Mouse (Mus musculus): ENCODE measurements around the gene Aar2. TPM values are rescaled to one million over a fixed set of nuclear protein-coding genes. Genes with fewer than 3 reads are reported as not detected.

Gene Aar2
- polyA plus RNA-seq, 1 experiment from 2014 or later: 42.8 TPM

- H3K4me2 ChIP-seq (replicated peaks): no peak overlapping the region
- H3K9ac ChIP-seq: no peak overlapping the region
- H3K27ac ChIP-seq: no peak overlapping the region
- no peaks in the 10 kb centered on the region for H3K9me3 ChIP-seq
- ATAC-seq (ENCODE audit: insufficient number of reproducible peaks, insufficient read depth, low FRiP score, low TSS enrichment): no peak
- 79% methylated on average over 3 of the region's 3 CpGs for WGBS
- H3K4me1 ChIP-seq: no peaks in the 10 kb centered on the region
- peaks cover 33% of the 10 kb centered on the region for H3K36me3 ChIP-seq
- H3K4me3 ChIP-seq: no peak overlapping the region
- no peaks in the 10 kb centered on the region for H3K27me3 ChIP-seq
These were observed 21.9 kb downstream of the Aar2 start for GRCm38 (mm10) chr2:156569261-156569660.

GRCm38 (mm10) chr2:156571521-156571920 is 24.1 kb downstream of the Aar2 start:
- ATAC-seq (ENCODE audit: insufficient number of reproducible peaks, insufficient read depth, low FRiP score, low TSS enrichment): no peak
- H3K9me3 ChIP-seq: no peaks in the 10 kb centered on the region
- no peak overlapping the region for H3K9ac ChIP-seq
- H3K4me3 ChIP-seq: no peak overlapping the region
- H3K4me1 ChIP-seq: no peaks in the 10 kb centered on the region
- H3K4me2 ChIP-seq (replicated peaks): no peak overlapping the region
- peaks cover 25% of the 10 kb centered on the region for H3K36me3 ChIP-seq
- H3K27ac ChIP-seq: no peak overlapping the region
- no peaks in the 10 kb centered on the region for H3K27me3 ChIP-seq
- 70% methylated on average over 6 of the region's 6 CpGs for WGBS

- Histone ChIP-seq H3K4me2 (replicated peaks) (no peak overlapping the region), H3K4me3 (no peak overlapping the region), H3K9ac (no peak overlapping the region), H3K27ac (no peak overlapping the region), H3K4me1 (no peaks in the 10 kb centered on the region), H3K36me3 (no peaks in the 10 kb centered on the region), H3K9me3 (no peaks in the 10 kb centered on the region), H3K27me3 (no peaks in the 10 kb centered on the region)
- 72% methylated on average over 7 of the region's 7 CpGs for WGBS
- no peak for ATAC-seq (ENCODE audit: insufficient number of reproducible peaks, insufficient read depth, low FRiP score, low TSS enrichment)
These were observed 29.6 kb downstream of the Aar2 start for GRCm38 (mm10) chr2:156576850-156577587.

- ATAC-seq (ENCODE audit: insufficient number of reproducible peaks, insufficient read depth, low FRiP score, low TSS enrichment): no peak
- 69% methylated on average over 5 of the region's 5 CpGs for WGBS
- H3K27me3 ChIP-seq: peaks cover 4% of the 10 kb centered on the region; the same call in 1 of the 2 replicates
These were observed 33.1 kb downstream of the Aar2 start for GRCm38 (mm10) chr2:156580507-156580906.

GRCm38 (mm10) chr2:156581244-156581643 is 33.9 kb downstream of the Aar2 start:
- Histone ChIP-seq H3K4me2 (replicated peaks) (no peak overlapping the region), H3K4me1 (no peaks in the 10 kb centered on the region), H3K27ac (no peak overlapping the region), H3K4me3 (no peak overlapping the region), H3K27me3 (peaks cover 4% of the 10 kb centered on the region; the same call in 1 of the 2 replicates), H3K9me3 (no peaks in the 10 kb centered on the region), H3K9ac (no peak overlapping the region), H3K36me3 (no peaks in the 10 kb centered on the region)
- 70% methylated on average over 10 of the region's 10 CpGs for WGBS
- no peak for ATAC-seq (ENCODE audit: insufficient number of reproducible peaks, insufficient read depth, low FRiP score, low TSS enrichment)

More at GRCm38 (mm10) chr2:156580507-156580906, 33.1 kb downstream of the Aar2 start:
- H3K4me3 ChIP-seq: no peak overlapping the region
- no peaks in the 10 kb centered on the region for H3K9me3 ChIP-seq
- H3K4me2 ChIP-seq (replicated peaks): no peak overlapping the region
- H3K27ac ChIP-seq: no peak overlapping the region
- no peaks in the 10 kb centered on the region for H3K36me3 ChIP-seq
- no peak overlapping the region for H3K9ac ChIP-seq
- no peaks in the 10 kb centered on the region for H3K4me1 ChIP-seq

GRCm38 (mm10) chr2:156582887-156583286 is 35.5 kb downstream of the Aar2 start:
- Histone ChIP-seq H3K27me3 (peaks cover 4% of the 10 kb centered on the region; the same call in 1 of the 2 replicates), H3K4me2 (replicated peaks) (no peak overlapping the region), H3K9me3 (no peaks in the 10 kb centered on the region), H3K36me3 (no peaks in the 10 kb centered on the region), H3K4me1 (no peaks in the 10 kb centered on the region), H3K4me3 (no peak overlapping the region), H3K27ac (no peak overlapping the region), H3K9ac (no peak overlapping the region)
- 90% methylated on average over 10 of the region's 10 CpGs for WGBS
- ATAC-seq (ENCODE audit: insufficient number of reproducible peaks, insufficient read depth, low FRiP score, low TSS enrichment): no peak

GRCm38 (mm10) chr2:156584154-156584796 is 36.9 kb downstream of the Aar2 start:
- H3K4me3 ChIP-seq: no peak overlapping the region
- no peak overlapping the region for H3K27ac ChIP-seq
- no peaks in the 10 kb centered on the region for H3K9me3 ChIP-seq
- H3K36me3 ChIP-seq: no peaks in the 10 kb centered on the region
- H3K9ac ChIP-seq: no peak overlapping the region
- peaks cover 4% of the 10 kb centered on the region; the same call in 1 of the 2 replicates for H3K27me3 ChIP-seq
- WGBS: 61% methylated on average over 11 of the region's 11 CpGs
- H3K4me2 ChIP-seq (replicated peaks): no peak overlapping the region
- no peak for ATAC-seq (ENCODE audit: insufficient number of reproducible peaks, insufficient read depth, low FRiP score, low TSS enrichment)
- no peaks in the 10 kb centered on the region for H3K4me1 ChIP-seq

- Histone ChIP-seq H3K9ac (no peak overlapping the region), H3K27me3 (peaks cover 4% of the 10 kb centered on the region; the same call in 1 of the 2 replicates), H3K4me1 (no peaks in the 10 kb centered on the region), H3K36me3 (no peaks in the 10 kb centered on the region), H3K4me2 (replicated peaks) (no peak overlapping the region; the same call in 1 of the 2 replicates), H3K4me3 (no peak overlapping the region), H3K27ac (no peak overlapping the region), H3K9me3 (no peaks in the 10 kb centered on the region)
- 43% methylated on average over 14 of the region's 14 CpGs for WGBS
- ATAC-seq (ENCODE audit: insufficient number of reproducible peaks, insufficient read depth, low FRiP score, low TSS enrichment): 0 out of 2 replicates have a peak, but pooled peaks have one; percentile 31
These were observed 37.5 kb downstream of the Aar2 start for GRCm38 (mm10) chr2:156584797-156585471.

- Histone ChIP-seq H3K9me3 (no peaks in the 10 kb centered on the region), H3K4me1 (no peaks in the 10 kb centered on the region), H3K27ac (no peak overlapping the region), H3K4me3 (no peak overlapping the region), H3K27me3 (peaks cover 4% of the 10 kb centered on the region; the same call in 1 of the 2 replicates), H3K4me2 (replicated peaks) (no peak overlapping the region), H3K36me3 (no peaks in the 10 kb centered on the region), H3K9ac (no peak overlapping the region)
- 89% methylated on average over 9 of the region's 9 CpGs for WGBS
- ATAC-seq (ENCODE audit: insufficient number of reproducible peaks, insufficient read depth, low FRiP score, low TSS enrichment): no peak
These were observed 42.1 kb downstream of the Aar2 start for GRCm38 (mm10) chr2:156589481-156589880.

- Histone ChIP-seq H3K9me3 (no peaks in the 10 kb centered on the region), H3K4me1 (peaks cover 7% of the 10 kb centered on the region), H3K4me2 (replicated peaks) (peak overlapping the region; percentile 8; the same call in 1 of the 2 replicates), H3K36me3 (no peaks in the 10 kb centered on the region), H3K27me3 (no peaks in the 10 kb centered on the region), H3K27ac (no peak overlapping the region), H3K9ac (no peak overlapping the region), H3K4me3 (no peak overlapping the region)
- no peak for ATAC-seq (ENCODE audit: insufficient number of reproducible peaks, insufficient read depth, low FRiP score, low TSS enrichment)
- 37% methylated on average over 15 of the region's 15 CpGs for WGBS
These were observed 47.7 kb downstream of the Aar2 start for GRCm38 (mm10) chr2:156594987-156595490.

- Histone ChIP-seq H3K27me3 (no peaks in the 10 kb centered on the region), H3K27ac (no peak overlapping the region), H3K9me3 (no peaks in the 10 kb centered on the region), H3K4me1 (no peaks in the 10 kb centered on the region), H3K4me2 (replicated peaks) (no peak overlapping the region), H3K36me3 (no peaks in the 10 kb centered on the region), H3K9ac (no peak overlapping the region), H3K4me3 (no peak overlapping the region)
- ATAC-seq (ENCODE audit: insufficient number of reproducible peaks, insufficient read depth, low FRiP score, low TSS enrichment): no peak
- WGBS: 79% methylated on average over 7 of the region's 7 CpGs
These were observed 55.2 kb downstream of the Aar2 start for GRCm38 (mm10) chr2:156602581-156602980.
